Mouse (Mus musculus) embryonic facial prominence, embryonic 11.5 days (tissue): Measurements from ENCODE around the gene Atp11b. TPM values are rescaled to one million over a fixed set of nuclear protein-coding genes. Genes with fewer than 3 reads are reported as not detected.

Source experiments
- ATAC-seq: fragments of 200-750 bp; cut with Nextera tagmentation; replicated peaks from 2 replicates; pipeline ENCODE4 v1.8.0; 2017; ENCODE audit warnings: low read depth; ENCODE audit not compliant: insufficient number of reproducible peaks, low FRiP score, low TSS enrichment
- DNase-seq: peaks from one replicate; pipeline ENCODE4 v3.0.0-alpha.2; 2015; ENCODE audit warnings: low spot score
- H3K27ac ChIP-seq: fragments of 300-500 bp; sonication (generic); replicated peaks from 2 replicates; pipeline ENCODE4 v1.5.1; 2014; ENCODE audit warnings: mild to moderate bottlenecking, low read depth, low read length, control low read depth
- H3K27me3 ChIP-seq: fragments of 300-500 bp; sonication (generic); 2 replicates; pipeline ENCODE4 v1.6.1; 2014; ENCODE audit warnings: mild to moderate bottlenecking, low read length, moderate library complexity, mixed read lengths; ENCODE audit not compliant: control insufficient read depth, insufficient read depth
- H3K36me3 ChIP-seq: fragments of 300-500 bp; sonication (generic); replicated peaks from 2 replicates; pipeline ENCODE4 v1.6.1; 2014; ENCODE audit warnings: low read depth, mild to moderate bottlenecking, low read length, moderate library complexity, mixed read lengths; ENCODE audit not compliant: control insufficient read depth, insufficient read depth
- H3K4me1 ChIP-seq: fragments of 300-500 bp; sonication (generic); 2 replicates; pipeline ENCODE4 v1.6.1; 2014; ENCODE audit warnings: low read length, mixed read lengths; ENCODE audit not compliant: control insufficient read depth, insufficient read depth
- H3K4me2 ChIP-seq: fragments of 300-500 bp; sonication (generic); 2 replicates; pipeline ENCODE4 v1.6.1; 2014; ENCODE audit warnings: low read depth, mild to moderate bottlenecking, control low read depth, low read length, moderate library complexity
- H3K4me3 ChIP-seq: fragments of 300-500 bp; sonication (generic); 2 replicates; pipeline ENCODE4 v1.5.1; 2014; ENCODE audit warnings: low read depth, low read length, control low read depth
- H3K9ac ChIP-seq: fragments of 300-500 bp; sonication (generic); replicated peaks from 2 replicates; pipeline ENCODE4 v1.6.1; 2014; ENCODE audit warnings: mild to moderate bottlenecking, control low read depth, low read length
- H3K9me3 ChIP-seq: fragments of 300-500 bp; sonication (generic); replicated peaks from 2 replicates; pipeline ENCODE4 v1.6.1; 2016; ENCODE audit warnings: mild to moderate bottlenecking, low read length, inconsistent platforms, mixed read lengths; ENCODE audit not compliant: control insufficient read depth
- WGBS: fragments of 180-500 bp; shearing (Covaris S2); extraction: QIAGEN DNeasy Blood & Tissue Kit; methylation state at CpG from one replicate; pipeline ENCODE4 v1.1.7; 2014; 5-methylcytosine and 5-hydroxymethylcytosine counted together
- polyA plus RNA-seq: library from polyadenylated mRNA; unstranded; fragments of >200 nt; fragmentation: Nextera tagmentation; extraction: Ambion mirVana; gene quantifications from 2 replicates; pipeline ENCODE4 v1.2.1, GENCODE M21; 2014

The Atp11b gene
- polyA plus RNA-seq, 1 experiment from 2014 or later, result 34.6 TPM

DNA sequence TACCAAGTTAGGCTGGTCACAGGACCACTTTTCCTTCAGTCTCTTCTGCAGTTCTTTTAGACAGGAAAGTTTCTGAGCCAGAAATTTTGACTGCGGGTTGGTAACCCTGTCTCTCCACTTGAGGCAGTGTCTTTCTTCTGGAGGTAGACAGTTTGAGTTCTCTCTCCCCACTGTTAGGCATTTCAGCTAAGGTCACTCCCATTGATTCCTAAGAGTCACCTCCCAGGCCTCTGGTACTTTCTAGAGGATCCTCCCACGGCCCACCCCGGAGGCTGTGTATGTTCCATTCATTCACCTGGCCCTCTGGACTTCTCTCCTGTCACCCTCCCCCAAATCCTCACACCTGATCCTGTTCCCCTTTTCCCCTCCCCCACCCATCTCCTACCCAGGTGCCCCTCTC, 68.1 kb downstream of the Atp11b start:
- H3K4me3 ChIP-seq, result no peak overlapping the region

DNA sequence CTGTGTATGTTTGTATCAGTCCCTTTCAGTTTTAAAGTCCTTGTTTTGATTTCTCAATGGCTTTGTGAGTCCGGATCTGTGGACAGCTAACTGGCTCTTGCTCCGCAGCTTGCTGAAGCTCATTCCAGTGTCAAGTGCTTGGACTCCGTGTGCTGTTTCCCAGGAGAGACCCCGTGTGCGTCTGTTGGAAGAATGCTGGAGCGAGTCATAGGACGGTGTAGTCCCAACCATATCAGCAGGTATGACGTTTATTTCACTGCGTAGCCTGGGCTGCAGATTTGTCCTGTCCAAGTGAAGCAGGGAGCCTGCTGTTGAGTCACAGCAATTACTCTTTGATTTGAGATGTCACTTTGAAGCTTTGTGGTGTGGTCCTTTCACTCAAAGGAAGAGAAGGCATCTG, 95.4 kb downstream of the Atp11b start:
- H3K4me2 ChIP-seq, result no peak overlapping the region
- H3K36me3 ChIP-seq, result no peaks in the 10 kb centered on the region
- no peaks in the 10 kb centered on the region for H3K9me3 ChIP-seq
- no peak for ATAC-seq
- 87% methylated on average over 9 of the region's 9 CpGs for WGBS
- no peak overlapping the region for H3K27ac ChIP-seq
- DNase-seq, result no peak
- no peak overlapping the region for H3K9ac ChIP-seq
- no peaks in the 10 kb centered on the region for H3K27me3 ChIP-seq
- no peak overlapping the region for H3K4me3 ChIP-seq
- H3K4me1 ChIP-seq, result no peaks in the 10 kb centered on the region

More for the DNA sequence above, 68.1 kb downstream of the Atp11b start:
- no peaks in the 10 kb centered on the region for H3K9me3 ChIP-seq
- H3K27ac ChIP-seq, result no peak overlapping the region
- no peak overlapping the region for H3K9ac ChIP-seq
- WGBS, result 93% methylated on average over 3 of the region's 3 CpGs
- H3K4me1 ChIP-seq, result no peaks in the 10 kb centered on the region
- no peaks in the 10 kb centered on the region for H3K27me3 ChIP-seq
- DNase-seq (no peak), ATAC-seq (no peak)
- no peak overlapping the region for H3K4me2 ChIP-seq
- H3K36me3 ChIP-seq, result no peaks in the 10 kb centered on the region

DNA sequence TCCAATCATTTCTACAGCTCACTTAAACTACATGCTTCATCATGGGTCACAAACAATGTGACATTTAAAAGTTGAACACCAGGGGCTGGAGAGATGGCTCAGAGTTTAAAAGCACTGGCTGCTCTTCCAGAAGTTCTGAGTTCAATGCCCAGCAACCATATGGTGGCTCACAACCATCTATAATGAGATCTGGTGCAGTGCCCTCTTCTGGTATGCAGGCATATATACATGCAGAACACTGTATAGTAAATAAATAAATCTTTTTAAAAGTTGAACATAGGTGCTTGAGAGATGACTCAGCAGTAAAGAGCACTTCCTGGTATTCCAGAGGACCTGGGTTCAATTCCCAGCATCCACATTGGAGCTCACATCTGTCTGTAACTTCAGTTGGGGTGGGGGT, 129.4 kb downstream of the Atp11b start:
- DNase-seq (no peak), ATAC-seq (no peak)
- no peaks in the 10 kb centered on the region for H3K9me3 ChIP-seq
- no peak overlapping the region for H3K9ac ChIP-seq
- H3K27ac ChIP-seq, result no peak overlapping the region
- H3K36me3 ChIP-seq, result no peaks in the 10 kb centered on the region; the same call in 1 of the 2 replicates
- H3K27me3 ChIP-seq, result no peaks in the 10 kb centered on the region
- H3K4me2 ChIP-seq, result no peak overlapping the region
- H3K4me1 ChIP-seq, result no peaks in the 10 kb centered on the region
- H3K4me3 ChIP-seq, result no peak overlapping the region

DNA sequence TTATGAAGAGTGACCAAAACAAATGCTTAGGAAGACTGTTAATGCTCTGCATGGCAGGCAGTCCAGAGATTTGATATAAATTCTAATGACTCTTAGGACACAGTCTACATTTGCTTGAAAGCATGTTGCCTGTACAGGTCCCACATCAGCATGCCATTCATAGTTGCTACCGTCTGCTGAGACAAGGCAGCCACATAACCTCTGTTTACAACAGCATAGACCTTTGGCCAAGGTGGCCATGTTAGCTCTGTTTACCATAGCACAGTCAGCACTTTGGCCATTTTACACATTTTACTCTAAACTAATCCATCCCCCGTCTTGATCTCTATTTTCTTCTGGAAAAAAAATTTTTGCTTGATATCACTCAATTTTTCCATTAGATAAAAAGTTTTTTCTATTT, 135.6 kb downstream of the Atp11b start:
- 95% methylated on average over 2 of the region's 2 CpGs for WGBS
- Histone ChIP-seq H3K4me3 (no peak overlapping the region), H3K9ac (no peak overlapping the region), H3K9me3 (no peaks in the 10 kb centered on the region), H3K27me3 (no peaks in the 10 kb centered on the region), H3K36me3 (peaks cover 3% of the 10 kb centered on the region), H3K4me1 (no peaks in the 10 kb centered on the region), H3K27ac (no peak overlapping the region), H3K4me2 (no peak overlapping the region)
- DNase-seq (no peak), ATAC-seq (no peak)

DNA sequence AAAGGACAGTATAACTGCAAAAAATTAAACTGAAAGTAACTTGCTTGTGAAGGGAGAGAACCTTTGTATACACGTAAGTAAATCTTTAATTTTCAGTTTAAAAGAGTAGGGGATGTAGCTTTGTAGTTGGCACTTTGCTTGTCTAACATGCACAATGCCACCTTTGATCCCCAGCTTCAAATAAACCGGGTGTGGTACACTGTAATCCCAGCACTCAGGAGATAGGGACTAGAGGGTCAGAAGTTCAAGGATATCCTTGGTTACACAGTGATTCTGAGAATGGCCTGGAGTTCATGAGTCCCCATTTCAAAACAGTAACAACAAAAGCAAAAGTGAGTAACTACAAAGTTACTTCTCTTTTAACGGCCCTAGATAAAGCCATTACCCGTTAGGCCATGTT, 137.2 kb downstream of the Atp11b start:
- no peak overlapping the region for H3K9ac ChIP-seq
- 94% methylated on average over 4 of the region's 4 CpGs for WGBS
- ATAC-seq (no peak), DNase-seq (no peak)
- peaks cover 3% of the 10 kb centered on the region for H3K36me3 ChIP-seq
- H3K4me3 ChIP-seq, result no peak overlapping the region
- H3K27me3 ChIP-seq, result no peaks in the 10 kb centered on the region
- H3K4me2 ChIP-seq, result no peak overlapping the region
- H3K4me1 ChIP-seq, result no peaks in the 10 kb centered on the region
- H3K27ac ChIP-seq, result no peak overlapping the region
- no peaks in the 10 kb centered on the region for H3K9me3 ChIP-seq

DNA sequence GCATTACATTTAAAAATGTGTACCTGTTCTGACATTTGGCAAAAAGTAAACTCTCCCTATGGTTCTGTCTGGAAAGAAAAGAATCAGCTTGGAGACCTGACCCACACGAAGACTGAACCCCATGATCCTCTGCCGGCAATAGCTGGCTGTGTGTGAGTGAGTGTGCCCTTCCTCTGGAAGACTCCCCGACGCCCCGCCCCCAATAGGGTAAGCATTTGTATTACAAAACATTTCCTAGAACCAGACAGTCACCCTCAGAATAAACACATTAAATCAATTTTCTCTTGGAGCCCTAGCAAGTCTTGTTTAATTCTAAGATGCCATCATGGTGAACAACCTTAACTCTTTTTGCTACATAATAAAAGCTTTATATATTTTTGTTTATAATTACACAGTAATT, 139.2 kb downstream of the Atp11b start:
- Histone ChIP-seq H3K27ac (no peak overlapping the region), H3K4me2 (no peak overlapping the region), H3K9me3 (no peaks in the 10 kb centered on the region), H3K36me3 (peaks cover 3% of the 10 kb centered on the region), H3K27me3 (no peaks in the 10 kb centered on the region), H3K4me3 (no peak overlapping the region), H3K9ac (no peak overlapping the region), H3K4me1 (no peaks in the 10 kb centered on the region)
- DNase-seq, result no peak
- 87% methylated on average over 5 of the region's 5 CpGs for WGBS
- ATAC-seq, result no peak

DNA sequence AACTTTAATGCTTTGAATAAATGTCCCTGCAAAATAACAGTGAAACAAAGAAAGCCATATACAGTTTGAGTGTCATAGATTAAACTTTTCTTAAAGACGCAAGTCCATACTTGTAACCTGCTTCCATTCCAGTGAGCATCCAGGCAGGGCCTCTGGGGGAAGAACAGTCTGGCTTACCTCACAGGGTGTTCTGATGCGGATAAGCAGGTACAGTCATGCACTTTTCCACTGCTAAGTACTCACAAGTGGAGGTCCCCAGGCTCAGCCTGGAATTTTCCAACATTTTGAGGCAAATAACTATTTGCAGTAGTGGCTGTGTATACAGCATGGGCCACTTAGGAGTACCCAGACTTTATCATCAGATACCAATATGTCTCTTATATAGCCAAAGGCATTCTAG, 144.0 kb downstream of the Atp11b start:
- no peaks in the 10 kb centered on the region for H3K27me3 ChIP-seq
- no peaks in the 10 kb centered on the region for H3K9me3 ChIP-seq
- DNase-seq, result no peak
- ATAC-seq, result no peak
- 96% methylated on average over 2 of the region's 2 CpGs for WGBS
- H3K4me1 ChIP-seq, result no peaks in the 10 kb centered on the region
- H3K4me2 ChIP-seq, result no peak overlapping the region
- H3K4me3 ChIP-seq, result no peak overlapping the region
- H3K9ac ChIP-seq, result no peak overlapping the region
- H3K36me3 ChIP-seq, result no peaks in the 10 kb centered on the region; the same call in 1 of the 2 replicates
- H3K27ac ChIP-seq, result no peak overlapping the region

DNA sequence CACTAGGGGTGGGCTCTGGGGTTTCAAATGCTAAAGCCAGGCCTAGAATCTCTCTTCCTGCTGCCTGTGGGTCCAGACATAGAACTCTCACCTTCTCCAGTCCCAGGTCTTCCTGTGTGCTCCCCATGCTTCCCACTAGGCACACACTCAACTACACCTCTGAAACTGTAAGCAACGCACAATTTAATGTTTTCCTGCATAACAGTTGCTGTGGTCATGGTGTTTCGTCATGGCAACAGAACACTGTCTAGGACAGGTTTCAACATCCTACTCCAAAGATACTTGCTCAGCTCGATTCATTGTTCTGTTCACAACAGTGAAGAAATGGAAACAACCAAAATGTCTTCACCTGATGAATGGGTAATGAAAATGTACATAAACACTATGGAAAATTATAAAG, 145.2 kb downstream of the Atp11b start:
- DNase-seq (no peak), ATAC-seq (no peak)
- no peaks in the 10 kb centered on the region for H3K9me3 ChIP-seq
- no peaks in the 10 kb centered on the region for H3K4me1 ChIP-seq
- H3K4me2 ChIP-seq, result no peak overlapping the region
- H3K27me3 ChIP-seq, result no peaks in the 10 kb centered on the region
- WGBS, result 97% methylated on average over 3 of the region's 3 CpGs
- no peak overlapping the region for H3K4me3 ChIP-seq
- H3K36me3 ChIP-seq, result no peaks in the 10 kb centered on the region; the same call in 1 of the 2 replicates
- H3K9ac ChIP-seq, result no peak overlapping the region
- H3K27ac ChIP-seq, result no peak overlapping the region
